Mouse (Mus musculus): ENCODE measurements around the gene Grin2c.

Grin2c gene

GRCm38 (mm10) chr11:115283891-115284620 lies 17.0 kb upstream of the Grin2c start:
- no peak for DNase-seq (ENCODE audit: low read depth, low spot score)

GRCm38 (mm10) chr11:115283486-115283765 lies 16.4 kb upstream of the Grin2c start:
- DNase-seq (ENCODE audit: low read depth, low spot score) = no peak

- DNase-seq (ENCODE audit: low read depth, low spot score) = no peak
Measured at GRCm38 (mm10) chr11:115282723-115283485, 15.9 kb upstream of the Grin2c start.

GRCm38 (mm10) chr11:115282295-115282694 lies 15.3 kb upstream of the Grin2c start:
- no peak for DNase-seq (ENCODE audit: low read depth, low spot score)

GRCm38 (mm10) chr11:115279726-115280125 lies 12.7 kb upstream of the Grin2c start:
- DNase-seq (ENCODE audit: low read depth, low spot score) = no peak

- no peak for DNase-seq (ENCODE audit: low read depth, low spot score)
Measured at GRCm38 (mm10) chr11:115278176-115278575, 11.1 kb upstream of the Grin2c start.

GRCm38 (mm10) chr11:115277604-115277975 lies 10.5 kb upstream of the Grin2c start:
- no peak for DNase-seq (ENCODE audit: low read depth, low spot score)

- peak; percentile 99 for DNase-seq (ENCODE audit: low read depth, low spot score)
Measured at GRCm38 (mm10) chr11:115276780-115277603, 9.9 kb upstream of the Grin2c start, which contains the start of gene Fdxr. Fdxr (minus strand) TSS chr11:115277050.

DNA sequence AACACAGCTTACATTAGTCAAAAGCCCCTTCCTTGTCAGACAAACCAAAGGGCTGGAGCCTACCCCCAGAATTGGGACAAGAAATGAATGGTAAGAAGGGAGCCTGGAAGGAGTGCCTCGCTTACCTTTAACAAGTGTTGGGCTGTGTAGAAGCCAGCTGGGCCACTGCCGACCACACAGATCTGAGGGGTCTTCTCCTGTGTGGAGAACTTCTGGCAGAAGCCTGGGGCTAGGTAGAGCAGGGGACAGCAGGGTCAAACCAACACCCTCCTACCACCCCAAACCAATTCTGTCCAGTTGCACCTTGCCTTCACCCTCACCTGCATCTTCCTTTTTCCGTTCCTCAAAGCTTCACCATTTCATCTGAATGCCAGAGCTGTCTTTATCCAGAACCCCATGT lies 8.9 kb upstream of the Grin2c start:
- DNase-seq (ENCODE audit: low read depth, low spot score) = no peak

DNA sequence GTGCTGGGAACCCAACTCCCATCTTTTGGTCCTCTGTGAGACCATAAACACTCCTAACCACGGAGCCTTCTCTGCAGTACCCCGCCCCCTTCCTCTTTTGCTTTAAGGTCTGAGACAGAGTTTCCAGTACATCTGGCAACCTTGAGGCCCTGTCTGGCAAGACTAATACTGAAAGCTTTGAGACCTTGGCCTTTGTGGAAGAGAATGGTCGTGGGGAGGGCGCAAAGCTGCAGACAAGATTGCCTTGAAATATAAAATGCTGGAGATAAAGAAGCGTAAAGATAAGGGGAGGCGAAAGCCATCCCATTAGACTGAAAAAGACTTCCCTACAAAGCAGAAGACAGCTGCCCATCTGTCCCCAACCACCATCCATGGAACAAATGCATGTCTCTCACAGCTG lies 8.5 kb upstream of the Grin2c start:
- no peak for DNase-seq (ENCODE audit: low read depth, low spot score)

GRCm38 (mm10) chr11:115274771-115275170 lies 7.7 kb upstream of the Grin2c start:
- DNase-seq (ENCODE audit: low read depth, low spot score) = no peak

- no peak for DNase-seq (ENCODE audit: low read depth, low spot score)
Measured at GRCm38 (mm10) chr11:115274178-115274577, 7.1 kb upstream of the Grin2c start.

GRCm38 (mm10) chr11:115273735-115274134 lies 6.7 kb upstream of the Grin2c start:
- DNase-seq (ENCODE audit: low read depth, low spot score) = no peak

GRCm38 (mm10) chr11:115272894-115273498 lies 6.0 kb upstream of the Grin2c start:
- no peak for DNase-seq (ENCODE audit: low read depth, low spot score)

- DNase-seq (ENCODE audit: low read depth, low spot score) = no peak
Measured at GRCm38 (mm10) chr11:115271481-115271880, 4.4 kb upstream of the Grin2c start.

DNA sequence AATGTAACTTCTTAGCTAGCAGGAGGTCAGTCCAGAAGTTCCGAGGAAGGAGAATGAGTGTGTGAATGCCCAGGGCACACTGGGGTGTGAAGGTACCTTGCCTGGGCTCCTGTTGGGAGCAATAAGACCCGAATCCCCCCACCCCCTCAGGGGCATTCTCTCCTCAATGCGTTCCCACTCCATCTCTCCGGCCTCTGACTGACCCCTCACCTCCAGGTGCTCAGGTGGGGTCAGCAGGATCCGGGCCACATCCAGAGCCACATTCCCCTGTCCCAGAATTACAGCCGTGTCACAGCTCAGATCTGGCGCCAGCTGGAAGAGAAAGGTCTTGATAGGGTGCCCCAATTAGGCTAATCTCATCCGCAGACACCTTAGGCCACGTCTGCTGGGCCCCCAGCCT lies 4.0 kb upstream of the Grin2c start:
- no peak for DNase-seq (ENCODE audit: low read depth, low spot score)

- DNase-seq (ENCODE audit: low read depth, low spot score) = no peak
Measured at GRCm38 (mm10) chr11:115270148-115270861, 3.3 kb upstream of the Grin2c start.

DNA sequence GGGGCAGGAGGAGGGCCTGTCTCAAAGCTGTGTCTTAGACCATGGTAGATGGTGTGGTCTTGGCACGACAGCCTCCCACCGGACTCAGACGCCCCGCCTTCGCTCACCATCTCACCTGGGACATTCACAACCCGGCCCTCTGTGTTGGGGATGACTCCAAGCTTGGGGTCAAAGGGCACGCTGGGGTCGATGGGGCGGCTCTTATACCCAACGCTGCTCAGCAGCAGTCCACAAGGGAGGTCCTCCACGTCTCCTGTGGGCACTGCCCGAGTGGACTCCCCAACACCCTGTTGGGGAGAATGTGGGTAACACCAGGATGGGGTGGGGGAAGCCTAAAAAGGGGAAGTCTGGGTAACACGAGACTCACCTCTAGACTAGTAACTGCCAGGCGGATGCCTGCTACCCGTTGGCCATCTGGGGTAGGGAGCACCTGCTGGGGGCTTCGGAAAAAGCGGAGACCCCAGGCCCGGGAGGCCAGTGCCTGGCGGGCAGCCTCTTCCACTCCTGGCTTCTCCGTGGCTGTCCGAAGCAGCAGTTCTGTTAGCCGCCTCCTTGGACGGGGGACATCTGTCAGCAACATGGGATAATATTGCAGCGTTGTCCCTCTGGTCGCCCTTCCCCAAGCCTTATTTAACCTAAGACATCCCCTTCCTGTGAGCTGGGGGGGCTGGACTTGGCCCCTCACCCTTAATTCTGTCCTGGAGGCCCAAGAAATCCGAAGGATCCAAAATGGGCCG lies 2.5 kb upstream of the Grin2c start:
- DNase-seq (ENCODE audit: low read depth, low spot score) = no peak

DNA sequence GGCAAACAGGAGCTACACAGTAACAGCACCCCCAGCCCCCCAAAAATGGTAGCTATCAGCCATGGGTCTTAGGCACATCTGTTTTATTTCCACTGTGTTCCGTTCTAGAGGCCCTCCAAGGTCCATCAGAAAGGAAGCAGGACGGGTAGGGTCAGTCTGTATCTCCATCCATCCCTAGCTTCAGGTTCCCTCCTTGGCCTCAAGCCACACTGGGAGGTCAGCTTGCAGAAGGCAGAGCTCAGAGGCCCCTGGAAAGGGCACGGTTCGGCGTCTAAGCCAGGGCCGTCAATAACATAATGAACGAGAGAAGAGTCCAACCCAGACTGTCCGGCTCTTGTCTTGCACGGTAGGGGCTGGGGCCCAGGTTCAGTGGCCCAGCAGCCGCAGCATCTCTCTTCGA lies 915 bp upstream of the Grin2c start:
- no peak for DNase-seq (ENCODE audit: low read depth, low spot score)

GRCm38 (mm10) chr11:115266400-115266778 lies 654 bp downstream of the Grin2c start:
- DNase-seq (ENCODE audit: low read depth, low spot score) = no peak

Measured in WW6 (cell line).